Mouse (Mus musculus): ENCODE measurements around the gene Stc2. TPM values are rescaled to one million over a fixed set of nuclear protein-coding genes. Genes with fewer than 3 reads are reported as not detected.

Stc2 gene
- polyA plus RNA-seq (2012; rRNA removed), result 2.8 and 3.2 TPM in 2 replicates

GRCm38 (mm10) chr11:31369648-31370286 is at the start of gene Stc2:
Gene Stc2, minus strand, starts transcription at chr11:31370074.

Other genes starting within 250 kb of the Stc2 start
- gene Gm17332, start 187.6 kb downstream of the Stc2 start, polyA plus RNA-seq (2012; rRNA removed), result not detected in 2 replicates